Mouse (Mus musculus): ENCODE measurements at regions not wholly inside any gene's neighbourhood (a gene's known extent, or its start where the extent isn't known, plus 50 kb on each side); places are given as distances from the start of the nearest gene placed in this dataset.

DNA sequence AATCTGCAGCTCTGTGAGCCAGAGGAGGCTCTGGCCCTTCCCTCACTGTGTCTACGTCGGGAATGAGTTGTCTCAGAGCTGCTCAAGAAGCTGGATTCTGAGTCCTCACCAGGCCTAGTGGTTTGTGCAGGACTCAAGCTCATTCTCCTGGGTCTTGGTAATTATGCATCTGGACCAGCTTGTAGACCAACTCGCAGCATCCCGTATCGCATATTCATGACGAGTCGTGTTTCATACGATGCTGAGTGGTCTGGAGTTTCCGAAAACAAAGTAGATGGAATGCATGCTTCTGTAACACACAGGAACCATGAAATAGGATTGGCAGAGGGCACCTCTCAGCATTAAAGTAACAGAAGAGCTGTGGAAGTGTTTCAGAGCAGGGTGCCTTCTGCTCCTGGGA lies 53.5 kb upstream of the Smyd2 start:
- DNase-seq = peak; percentile 33
- 73% methylated on average over 9 of the region's 9 CpGs for WGBS
- peak; percentile 27; the same call in 1 of the 2 replicates for ATAC-seq
- H3K36me3 ChIP-seq (ENCODE audit: insufficient read depth) = no peaks in the 10 kb centered on the region
- TF ChIP-seq CTCF (IDR thresholded peaks at IDR 0.05; ENCODE audit: low read depth) = no peak
- H3K27me3 ChIP-seq (ENCODE audit: insufficient read depth, low read length) = no peaks in the 10 kb centered on the region
- H3K4me3 ChIP-seq (ENCODE audit: low read depth, low read length) = no peak overlapping the region
- H3K9me3 ChIP-seq (ENCODE audit: low read length) = no peaks in the 10 kb centered on the region
- H3K9ac ChIP-seq = 0 out of 2 replicates have a peak overlapping the region, but pooled peaks have one; percentile 22
- H3K4me1 ChIP-seq (ENCODE audit: insufficient read depth) = no peaks in the 10 kb centered on the region
- no peak overlapping the region for H3K4me2 ChIP-seq (ENCODE audit: low read depth)
- H3K27ac ChIP-seq (ENCODE audit: low read depth, low read length) = no peak overlapping the region

DNA sequence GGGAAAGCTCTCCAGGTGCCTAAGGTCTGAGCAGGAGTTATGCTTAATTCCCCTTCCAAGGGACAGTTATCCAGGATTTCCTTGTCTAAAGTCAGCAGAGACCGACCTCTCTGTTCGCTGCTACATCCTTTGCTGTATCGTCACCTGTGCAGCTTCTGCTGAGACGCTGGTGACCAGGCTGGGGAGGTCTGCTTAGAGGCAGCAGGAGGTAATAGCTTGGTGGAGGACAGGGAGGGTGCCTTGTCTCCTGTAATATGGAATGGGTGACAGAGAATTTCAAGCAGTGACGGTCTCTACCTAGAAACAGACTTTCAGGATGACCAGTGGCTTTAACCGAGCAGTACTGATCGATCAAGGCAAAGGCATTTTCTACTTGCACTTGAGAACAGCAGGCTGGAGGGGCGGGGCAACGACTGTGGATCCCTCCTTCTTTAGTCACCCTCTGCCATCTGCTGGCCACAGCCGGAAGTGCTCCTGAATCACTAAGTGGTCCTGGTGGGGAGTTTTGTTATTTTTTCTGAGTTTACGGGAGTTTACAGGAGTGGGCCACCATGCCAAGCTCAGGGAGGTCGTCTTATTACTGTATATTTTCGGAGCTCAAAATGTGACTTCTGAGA lies 50.7 kb upstream of the Smyd2 start:
- 15% methylated on average over 13 of the region's 13 CpGs for WGBS
- no peak overlapping the region for H3K27ac ChIP-seq (ENCODE audit: low read depth, low read length)
- TF ChIP-seq CTCF (IDR thresholded peaks at IDR 0.05; ENCODE audit: low read depth) = peak; percentile 93
- ATAC-seq (peak; percentile 88), DNase-seq (peak; percentile 91)
- no peak overlapping the region for H3K9ac ChIP-seq
- peak overlapping the region; percentile 29; the same call in 1 of the 2 replicates for H3K4me2 ChIP-seq (ENCODE audit: low read depth)
- no peaks in the 10 kb centered on the region for H3K27me3 ChIP-seq (ENCODE audit: insufficient read depth, low read length)
- H3K36me3 ChIP-seq (ENCODE audit: insufficient read depth) = no peaks in the 10 kb centered on the region
- no peaks in the 10 kb centered on the region for H3K9me3 ChIP-seq (ENCODE audit: low read length)
- no peaks in the 10 kb centered on the region for H3K4me1 ChIP-seq (ENCODE audit: insufficient read depth)
- H3K4me3 ChIP-seq (ENCODE audit: low read depth, low read length) = no peak overlapping the region

All from forebrain, postnatal 0 days (tissue).